Mouse (Mus musculus): ENCODE data around the gene Dleu7.

Dleu7 gene

GRCm38 (mm10) chr14:62292488-62293339, at the start of gene Dleu7, which contains the start of gene Rnaseh2b:
TSS of gene Dleu7 (minus strand) at chr14:62293047.
TSS of gene Rnaseh2b (plus strand) at chr14:62292589.
- DNase-seq = peak; percentile 77

GRCm38 (mm10) chr14:62341887-62342642, 49.2 kb upstream of the Dleu7 start:
- no peak for DNase-seq

- no peak for DNase-seq
These were observed 46.3 kb upstream of the Dleu7 start for GRCm38 (mm10) chr14:62339196-62339595.

- peak; percentile 49 for DNase-seq
These were observed 41.3 kb upstream of the Dleu7 start for GRCm38 (mm10) chr14:62333909-62334687.

- peak; percentile 91 for DNase-seq
These were observed 39.2 kb upstream of the Dleu7 start for GRCm38 (mm10) chr14:62331866-62332619.

DNA sequence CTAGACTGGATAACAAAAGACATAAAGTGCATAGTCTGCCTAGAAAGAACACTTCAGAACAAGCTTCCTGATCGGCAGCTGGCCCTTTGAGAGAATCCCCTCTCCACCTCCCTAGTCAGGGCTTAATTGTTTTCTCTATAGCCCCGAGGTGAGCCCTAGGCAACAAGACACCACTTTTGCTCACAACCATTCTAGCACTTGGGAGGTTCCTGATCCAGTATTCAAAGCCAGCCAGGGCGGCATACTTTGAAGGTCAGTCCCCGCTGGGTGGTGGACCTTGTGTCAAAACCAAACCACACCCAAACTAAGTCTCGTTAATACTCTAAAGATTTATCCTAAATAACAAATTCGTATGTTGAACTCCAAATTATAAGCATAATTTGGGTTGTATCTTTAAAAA, 38.6 kb upstream of the Dleu7 start:
- DNase-seq = no peak

DNA sequence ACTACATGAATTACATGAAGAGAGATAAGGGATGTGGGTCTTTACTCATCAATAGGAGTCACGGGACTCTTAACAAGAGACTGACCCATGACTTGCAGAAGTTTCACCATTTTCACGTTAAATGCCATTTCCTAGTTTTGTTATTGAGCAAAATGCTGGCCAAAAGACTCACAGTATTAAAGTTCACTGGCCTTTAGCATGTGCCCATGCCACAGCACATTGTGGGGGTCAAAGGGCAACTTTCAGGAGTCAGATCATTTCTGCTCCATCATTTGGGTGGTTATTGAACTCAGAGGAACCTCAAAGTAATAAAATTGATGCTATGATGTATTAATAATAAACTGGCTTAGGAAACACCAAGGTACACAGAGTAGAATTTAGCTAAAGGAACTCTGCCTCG, 36.8 kb upstream of the Dleu7 start:
- DNase-seq = no peak

DNA sequence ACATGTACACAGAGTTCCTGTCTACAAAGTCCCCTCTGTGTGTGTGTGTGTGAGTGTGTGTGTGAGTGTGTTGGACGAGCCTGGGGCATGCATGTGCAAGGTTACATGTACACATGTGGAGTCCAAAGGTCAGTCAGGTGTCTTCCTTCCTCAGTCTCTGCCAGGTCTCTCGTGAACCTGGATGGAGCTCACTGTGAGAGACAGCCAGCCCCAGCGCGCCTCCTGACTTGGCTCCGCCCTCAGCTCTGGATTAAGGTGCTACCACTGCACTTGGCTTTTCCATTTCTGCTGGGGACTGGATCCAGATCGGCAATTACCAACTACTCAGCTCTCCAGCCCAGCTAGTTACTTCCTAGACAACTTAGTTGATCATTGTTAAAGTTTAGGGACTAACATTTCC, 35.8 kb upstream of the Dleu7 start:
- DNase-seq = no peak

DNA sequence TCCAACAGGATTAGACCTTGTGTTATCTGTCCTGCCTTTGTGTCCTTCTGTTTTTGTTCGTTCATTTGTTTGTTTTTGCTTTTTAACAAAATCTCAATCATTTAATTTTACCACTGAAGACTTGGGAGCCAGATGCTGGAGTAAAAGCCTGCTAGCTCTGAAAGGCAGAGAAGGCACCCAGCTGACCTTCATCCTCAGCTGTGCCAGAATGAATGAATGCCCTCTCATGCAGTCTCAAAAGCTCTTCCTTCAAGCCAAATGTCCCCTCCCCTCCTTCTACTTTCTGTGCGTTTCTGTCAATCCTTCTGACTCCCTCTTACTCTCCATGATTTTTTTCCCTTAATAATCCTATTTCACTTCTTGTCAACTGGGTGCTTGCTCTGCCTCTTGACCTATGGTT, 34.3 kb upstream of the Dleu7 start:
- DNase-seq = no peak

DNA sequence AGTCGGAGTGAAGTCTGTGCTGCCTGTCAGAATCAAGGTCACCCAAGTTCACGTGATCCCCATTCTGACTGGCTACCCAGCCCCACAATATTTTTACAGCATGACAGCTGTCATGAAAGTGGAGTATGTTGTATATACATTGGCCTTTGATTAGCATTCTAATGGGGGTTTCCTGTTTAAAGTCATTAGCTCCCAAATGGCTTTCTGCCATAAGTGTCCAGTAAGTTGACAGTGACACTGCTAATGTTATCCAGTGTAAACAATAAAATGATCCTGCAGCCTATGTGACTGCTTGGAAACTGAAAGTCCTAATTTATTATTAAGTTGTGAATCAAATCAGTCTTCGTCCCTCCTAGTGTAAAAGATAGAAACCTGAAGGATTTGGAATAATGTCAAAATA, 33.2 kb upstream of the Dleu7 start:
- no peak for DNase-seq

- DNase-seq = no peak
These were observed 32.1 kb upstream of the Dleu7 start for GRCm38 (mm10) chr14:62324943-62325342.

DNA sequence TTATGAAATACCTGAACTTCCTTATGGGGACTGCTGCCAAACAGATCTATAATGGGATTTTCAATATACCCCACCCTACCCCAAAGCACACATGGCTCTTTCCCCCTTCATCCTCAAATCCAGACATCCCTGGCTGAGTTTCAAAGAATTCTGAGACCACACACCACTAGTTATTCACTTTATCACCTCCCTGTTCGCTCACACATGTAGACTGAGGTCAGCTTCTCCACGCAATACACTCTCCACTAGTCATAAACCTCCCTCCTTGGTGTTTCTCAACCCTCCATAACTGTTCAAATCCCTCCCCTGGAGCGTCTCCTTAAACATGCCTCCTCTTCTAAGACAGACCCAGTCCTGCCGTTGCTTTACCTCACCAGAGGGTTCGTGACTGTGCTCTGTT, 30.6 kb upstream of the Dleu7 start:
- DNase-seq = no peak

- no peak for DNase-seq
These were observed 29.9 kb upstream of the Dleu7 start for GRCm38 (mm10) chr14:62322581-62323344.

DNA sequence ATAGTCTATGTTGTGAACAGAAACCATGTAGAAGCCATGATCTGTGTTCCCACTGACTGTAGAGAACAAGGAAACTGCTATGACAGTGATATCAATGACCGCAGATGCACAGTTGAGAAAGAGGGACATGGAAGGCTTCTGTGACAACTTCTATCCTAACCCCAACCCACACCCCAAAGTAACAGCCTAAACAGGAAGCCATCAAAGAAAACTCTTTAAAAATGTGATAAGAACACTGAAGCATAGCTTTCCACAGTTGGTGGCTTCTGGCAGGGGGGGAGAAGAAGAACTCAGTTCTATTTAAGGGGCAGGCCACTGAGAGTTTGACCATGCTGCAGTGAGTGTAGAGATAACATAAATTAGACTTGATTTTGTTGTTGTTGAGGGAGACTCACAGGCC, 18.8 kb upstream of the Dleu7 start:
- DNase-seq = no peak

- DNase-seq = no peak
These were observed 16.2 kb upstream of the Dleu7 start for GRCm38 (mm10) chr14:62309026-62309425.

DNA sequence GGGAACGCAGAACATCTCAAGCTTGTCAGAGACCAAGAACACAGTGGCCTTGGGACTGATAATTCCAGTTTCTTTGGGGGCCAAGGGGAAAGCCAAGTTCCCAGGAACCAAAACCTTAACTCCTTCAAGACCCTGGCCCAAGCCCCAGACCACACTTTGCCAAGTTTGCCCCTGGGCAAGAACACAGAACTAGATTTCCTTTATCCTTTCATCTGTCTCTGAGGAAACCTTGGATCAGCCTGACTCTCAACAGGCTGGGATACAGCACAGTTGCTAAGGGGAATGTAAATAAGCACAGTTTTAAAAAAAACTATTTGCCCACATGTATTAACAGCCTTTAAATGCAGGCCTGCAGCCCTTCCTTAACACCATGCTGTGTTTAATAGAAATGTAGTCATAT, 14.7 kb upstream of the Dleu7 start:
- no peak for DNase-seq

DNA sequence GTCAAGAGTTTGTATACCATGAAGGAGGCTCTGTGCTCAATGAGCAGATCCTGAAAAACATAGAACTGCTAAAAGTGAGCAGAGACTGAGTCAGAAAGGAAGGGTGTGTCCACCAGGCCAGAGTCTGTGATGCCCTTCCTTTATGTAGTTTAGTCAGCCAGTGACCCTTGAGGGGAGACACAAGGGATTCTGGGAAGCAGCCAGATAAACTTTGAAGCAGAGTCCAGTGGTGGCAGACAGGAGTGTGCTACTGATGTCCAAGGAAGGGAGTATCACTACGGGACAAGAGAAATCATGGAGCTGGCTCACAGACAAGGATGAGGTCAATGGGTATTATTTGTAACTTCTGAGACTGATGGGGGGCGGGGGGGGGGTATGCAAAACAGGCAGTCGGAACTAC, 7.2 kb upstream of the Dleu7 start:
- no peak for DNase-seq

DNA sequence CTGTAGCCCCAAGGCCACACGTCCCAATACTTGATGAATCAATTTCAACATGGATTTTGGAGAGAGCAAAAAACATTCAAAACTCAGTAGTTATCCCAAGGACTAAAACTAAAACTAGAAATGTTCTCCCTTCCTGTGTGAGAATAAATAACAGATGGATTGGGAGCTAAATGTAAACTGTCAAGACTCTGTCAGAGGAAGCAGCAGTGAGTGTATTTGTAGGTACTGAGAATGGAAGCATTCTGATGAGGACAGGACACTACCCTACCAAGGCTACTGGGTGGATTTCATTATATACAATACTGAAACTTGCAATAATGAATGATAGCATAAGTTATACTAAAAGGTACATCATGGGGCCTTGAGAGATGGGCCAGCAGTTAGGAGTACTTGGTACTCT, 6.0 kb upstream of the Dleu7 start:
- no peak for DNase-seq

DNA sequence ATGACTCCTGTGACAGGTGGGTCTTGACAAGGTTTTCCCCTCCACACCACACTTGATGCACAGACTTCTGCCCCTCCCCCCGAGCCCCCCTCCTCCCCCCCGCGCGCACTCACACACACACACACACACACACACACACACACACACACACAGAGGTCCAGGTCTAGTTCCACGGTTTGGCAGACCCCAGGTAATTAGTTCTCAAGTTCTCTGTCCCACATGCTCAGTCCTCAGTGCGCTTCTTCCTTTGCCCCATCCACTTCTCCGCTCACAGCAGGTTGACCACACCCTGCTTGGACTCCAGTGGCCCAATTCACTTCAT, 720 bp downstream of the Dleu7 start:
- no peak for DNase-seq

DNA sequence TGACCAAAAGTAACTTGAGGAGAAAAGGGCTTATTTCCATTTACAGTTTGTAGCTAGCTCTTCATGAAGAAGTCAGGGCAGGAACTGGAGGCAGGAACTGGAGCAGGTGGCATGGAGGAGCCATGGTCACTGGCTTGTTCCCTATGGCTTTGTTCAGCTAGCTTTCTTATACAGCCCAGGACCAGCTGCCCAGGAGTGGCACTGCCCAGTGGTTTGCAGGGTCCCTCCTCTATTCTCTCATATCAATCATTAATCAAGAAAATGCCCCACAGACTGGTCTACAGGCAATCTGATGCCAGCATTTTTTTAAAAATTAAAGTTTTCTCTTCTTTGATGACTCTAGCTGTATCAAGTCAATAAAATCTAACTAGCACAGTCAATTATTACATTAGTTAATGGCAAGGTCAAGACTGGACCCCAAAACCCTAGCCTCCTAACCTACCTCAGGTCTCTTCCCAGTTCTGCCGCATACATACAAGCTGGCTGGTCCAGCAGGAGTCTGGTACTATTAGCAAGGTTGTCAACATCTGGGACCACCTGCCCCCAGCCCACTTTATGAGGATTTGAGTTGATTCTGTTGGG, 1.4 kb downstream of the Dleu7 start:
- no peak for DNase-seq

- DNase-seq = no peak
These were observed 4.1 kb downstream of the Dleu7 start for GRCm38 (mm10) chr14:62288731-62289130.

DNA sequence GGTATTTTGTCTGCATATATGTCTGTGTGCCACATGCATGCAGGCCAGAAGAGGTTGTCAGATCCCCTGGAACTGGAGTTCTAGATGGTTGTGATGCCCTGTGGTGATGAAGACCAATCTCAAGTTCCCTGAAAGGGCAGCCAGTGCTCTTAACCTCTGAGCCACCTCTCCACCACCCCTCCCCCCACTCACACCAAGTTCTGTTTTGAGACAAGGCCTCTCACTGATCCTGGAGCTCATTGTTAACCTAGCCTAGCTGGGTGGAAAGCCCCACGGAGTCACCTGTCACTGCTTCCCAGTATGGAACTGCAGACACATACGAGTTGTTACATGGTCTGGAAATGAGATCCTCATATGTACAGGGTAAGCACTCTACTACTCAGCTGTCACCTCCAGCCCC, 9.9 kb downstream of the Dleu7 start:
- no peak for DNase-seq
